Mouse (Mus musculus) layer of hippocampus, adult 18-20 months (tissue): Measurements from ENCODE around the gene Pam. TPM values are rescaled to one million over a fixed set of nuclear protein-coding genes. Genes with fewer than 3 reads are reported as not detected.
A peak's percentile ranks its signal among the peaks of the same experiment; 100 is the strongest.

ENCODE experiments used
- DNase-seq, 2 experiments: peaks; one replicate each; pipeline ENCODE4 v3.0.0; 2022; ENCODE audit warnings: low spot score in 2 of 2
- long read RNA-seq: library from polyadenylated mRNA; stranded (forward); transcript quantifications from one replicate; pipeline ENCODE4 v2.0.0, GENCODE M21; 2021
- total RNA-seq, 2 experiments: library from RNA; stranded (reverse); gene quantifications; 2 replicates each; pipeline ENCODE4 v1.2.3; 2021

Pam gene
- 100 to 1,000 TPM; 188 to 199 TPM for total RNA-seq
- long read RNA-seq, full-length matches to known transcripts = 31 of 136 reads
- long read RNA-seq, partial matches to known transcripts = 66 of 136 reads
- long read RNA-seq, other reads (novel, unspliced or antisense) = 39 of 136 reads

DNA sequence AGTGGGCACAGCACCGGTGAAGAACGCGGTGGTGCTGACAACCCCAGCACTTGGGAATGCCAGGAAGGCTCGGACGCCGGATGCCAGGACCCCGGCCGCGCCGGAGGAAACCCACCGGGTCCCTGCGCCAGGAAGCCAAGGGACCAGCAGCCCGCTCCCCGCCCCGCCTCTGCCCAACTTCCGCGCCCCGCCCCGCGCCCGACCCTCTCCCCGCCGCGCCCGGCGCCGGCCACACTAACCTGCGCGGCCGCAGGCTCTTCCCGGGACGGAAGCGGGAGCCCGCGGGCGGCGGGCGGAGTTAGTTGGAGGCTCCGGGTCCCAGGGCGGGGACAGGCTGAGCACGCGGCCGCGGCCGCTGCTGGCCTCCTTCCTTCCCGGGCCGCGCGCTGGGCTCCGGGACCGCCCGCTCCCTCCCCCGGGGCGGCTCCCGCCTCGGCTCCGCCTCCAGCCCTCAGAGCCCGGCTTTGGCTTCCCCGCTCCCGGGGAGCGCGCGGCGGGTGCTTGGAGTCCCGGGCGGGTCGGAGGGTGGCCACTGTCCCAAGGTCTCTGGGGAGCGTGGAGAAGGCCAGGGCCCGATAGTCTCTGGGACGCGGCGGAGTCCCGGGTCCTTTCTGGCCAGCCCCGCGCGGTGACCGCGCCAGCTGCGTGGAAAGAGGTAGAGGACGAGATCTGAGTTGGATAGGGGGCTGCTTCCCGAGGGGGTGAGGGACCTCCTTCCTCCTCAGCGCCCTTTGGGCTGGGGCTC lies at the start of gene Pam:
Gene Pam, minus strand, starts transcription at position 401 of the 745 bp plus-strand sequence.
- DNase-seq = peak; percentile 73 to 79

DNA sequence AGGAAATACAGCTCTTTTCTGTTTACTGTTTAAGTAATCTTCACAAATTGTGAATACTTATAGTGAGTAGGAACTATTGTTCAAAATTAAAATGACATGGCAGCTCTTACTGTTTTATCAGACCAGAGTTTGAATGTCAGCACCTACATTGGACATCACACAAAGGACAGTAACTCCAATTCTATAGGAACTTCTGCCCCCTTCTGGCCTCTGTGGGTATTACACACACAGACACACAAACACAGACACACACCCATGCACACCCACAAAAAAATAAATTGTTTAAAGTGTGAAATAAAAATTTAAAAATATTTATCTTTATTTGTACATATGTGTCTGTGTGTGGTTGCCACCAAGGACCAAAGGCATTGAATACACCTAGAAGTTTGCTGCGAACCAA lies 49.4 kb upstream of the Pam start:
- no peak for DNase-seq

- no peak for DNase-seq
Observed at GRCm38 (mm10) chr1:98131244-98131643, 35.8 kb upstream of the Pam start.

GRCm38 (mm10) chr1:98129561-98130347 lies 34.3 kb upstream of the Pam start:
- DNase-seq = no peak

DNA sequence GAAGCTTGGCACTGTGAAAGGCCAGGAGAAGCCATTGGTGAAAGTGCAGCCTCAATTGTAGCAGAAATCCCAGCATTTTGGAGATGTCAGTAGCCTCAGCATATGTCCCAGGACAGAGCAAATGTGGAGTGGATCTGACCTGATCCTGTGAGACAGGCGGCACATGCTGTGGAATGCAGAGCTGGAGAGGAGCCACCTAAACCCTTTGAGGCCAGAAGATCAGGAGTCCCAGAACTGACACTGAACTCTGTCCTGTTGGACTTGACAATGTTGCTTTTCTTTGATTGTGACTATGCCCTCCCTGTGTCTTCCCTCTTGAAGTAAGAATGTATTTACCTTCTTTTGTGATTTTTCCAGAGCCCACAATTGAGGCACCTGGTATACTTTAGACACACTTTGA lies 33.7 kb upstream of the Pam start:
- no peak for DNase-seq

DNA sequence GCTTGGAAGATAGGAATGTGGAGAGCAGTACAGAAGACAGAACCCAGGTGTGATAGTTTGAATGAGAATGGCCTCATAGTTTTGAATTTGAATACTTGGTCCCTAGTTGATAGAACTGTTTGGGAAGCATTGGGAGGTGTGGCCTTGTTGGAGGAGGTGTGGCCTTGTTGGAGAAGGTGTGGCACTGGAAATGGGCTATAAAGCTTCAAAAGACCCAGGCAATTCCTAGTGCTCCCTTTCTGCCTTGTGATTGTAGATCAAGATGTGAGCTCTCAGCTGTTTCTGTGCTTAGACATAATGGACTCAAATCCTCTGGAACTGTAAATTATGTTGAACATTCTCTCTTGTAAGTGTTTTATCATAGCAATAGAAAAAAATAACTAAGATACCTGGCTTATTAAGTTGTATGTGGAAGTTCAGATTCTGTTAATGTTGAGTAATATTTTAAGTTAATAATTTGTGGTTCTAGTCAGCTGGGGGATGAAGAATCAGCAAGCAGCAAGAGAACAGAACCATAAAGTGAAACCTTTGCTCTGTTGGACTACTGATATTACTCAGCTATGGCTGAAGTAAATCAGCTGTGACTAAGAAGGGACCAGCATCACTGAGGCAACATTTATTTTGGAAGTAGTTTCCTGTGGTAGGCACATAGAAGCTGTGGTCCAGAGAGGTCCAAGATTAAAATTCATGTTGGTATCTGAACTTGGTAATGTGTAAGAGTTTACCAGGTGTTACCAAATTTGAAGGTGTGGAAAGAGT lies 33.1 kb upstream of the Pam start:
- DNase-seq = no peak

- DNase-seq = no peak
Observed at GRCm38 (mm10) chr1:98126268-98126667, 30.8 kb upstream of the Pam start.

GRCm38 (mm10) chr1:98124727-98125126 lies 29.3 kb upstream of the Pam start:
- DNase-seq = no peak

DNA sequence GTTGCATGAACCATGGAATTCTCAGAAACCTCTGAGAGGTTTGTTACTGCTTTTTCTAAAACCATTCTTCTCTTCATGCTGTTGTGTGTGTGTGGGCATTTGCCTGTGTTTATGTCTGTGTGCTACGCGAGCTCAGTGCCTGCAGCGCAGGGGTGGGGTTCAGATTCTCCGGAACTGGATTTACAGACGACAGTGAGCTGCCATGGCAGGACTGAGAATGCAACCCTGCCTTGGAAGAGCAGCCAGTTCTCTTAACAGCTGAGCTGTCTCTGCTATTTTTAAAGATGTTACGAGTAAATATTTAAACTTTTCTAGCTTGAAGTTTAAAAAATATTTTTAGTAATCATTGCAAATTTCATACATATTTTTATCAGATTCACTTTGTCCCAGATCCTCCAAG lies 24.1 kb upstream of the Pam start:
- no peak for DNase-seq

DNA sequence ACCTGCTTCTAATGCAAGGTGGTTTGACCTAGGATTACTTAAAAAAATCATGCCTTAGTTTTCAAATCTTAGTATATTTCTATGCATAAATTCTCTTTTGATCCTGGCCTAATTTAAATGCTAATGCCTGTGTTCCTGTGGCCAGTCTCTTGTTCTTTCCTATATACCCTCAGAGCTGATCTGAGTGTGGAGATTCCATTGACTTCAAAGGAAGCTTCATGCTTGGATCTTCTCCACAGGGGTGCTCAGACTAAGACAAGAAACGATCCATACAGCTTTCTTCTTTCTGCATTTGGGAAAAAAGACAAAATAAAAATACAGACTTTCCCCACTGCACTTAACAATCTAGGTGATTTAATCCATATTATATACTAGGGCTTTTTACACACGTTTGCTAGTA lies 12.2 kb upstream of the Pam start:
- no peak for DNase-seq

GRCm38 (mm10) chr1:98099441-98099840 lies 4.0 kb upstream of the Pam start:
- DNase-seq = no peak

- DNase-seq = peak in 1 of 2 experiments; percentile 42
Observed at GRCm38 (mm10) chr1:98097957-98098729, 2.7 kb upstream of the Pam start.

DNA sequence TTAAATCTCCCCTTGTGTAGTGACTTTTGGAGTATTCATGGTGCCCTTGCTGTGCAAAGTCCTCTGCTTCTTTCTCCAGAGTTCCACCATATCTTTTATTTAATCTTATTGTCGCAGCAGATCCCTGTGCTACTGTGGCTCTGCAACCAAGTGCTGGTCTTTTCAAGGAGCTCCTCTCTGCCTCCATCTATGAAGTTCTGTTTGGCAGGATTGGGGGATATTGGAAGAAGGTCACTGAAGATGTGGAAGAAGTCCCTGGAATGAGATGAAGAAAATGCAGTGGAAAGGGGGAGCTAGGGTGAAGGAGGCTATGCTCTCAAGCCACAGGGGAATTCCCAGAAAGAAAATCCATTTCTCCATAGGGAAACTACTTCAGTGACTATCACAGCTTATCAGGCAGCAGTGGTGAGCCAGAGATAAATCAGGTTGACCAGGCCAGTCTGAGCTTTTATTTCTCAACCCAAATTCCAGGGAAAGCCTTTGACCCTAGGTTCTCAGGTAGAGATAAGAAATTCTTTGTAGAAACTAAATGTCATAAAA lies 1.0 kb upstream of the Pam start:
- DNase-seq = no peak

DNA sequence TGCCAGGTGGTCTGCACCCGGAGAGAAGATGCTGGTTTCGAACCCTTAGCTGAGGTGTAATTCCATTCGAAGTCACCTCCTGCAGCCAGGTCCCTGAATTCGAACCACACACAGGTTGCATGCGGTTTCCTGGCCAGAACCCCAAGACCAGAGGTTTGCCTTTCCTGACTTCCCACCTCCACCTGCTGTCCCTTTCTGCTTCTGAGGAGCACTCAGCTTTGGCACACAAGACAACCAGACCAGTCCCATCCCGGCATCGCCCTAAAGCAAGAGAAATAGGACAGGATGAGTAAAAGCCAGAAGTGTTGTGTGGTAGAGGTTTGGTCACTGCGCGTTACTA lies 515 bp upstream of the Pam start:
- no peak for DNase-seq

GRCm38 (mm10) chr1:98094811-98095245 lies 618 bp downstream of the Pam start:
- DNase-seq = peak in 1 of 2 experiments; percentile 65

DNA sequence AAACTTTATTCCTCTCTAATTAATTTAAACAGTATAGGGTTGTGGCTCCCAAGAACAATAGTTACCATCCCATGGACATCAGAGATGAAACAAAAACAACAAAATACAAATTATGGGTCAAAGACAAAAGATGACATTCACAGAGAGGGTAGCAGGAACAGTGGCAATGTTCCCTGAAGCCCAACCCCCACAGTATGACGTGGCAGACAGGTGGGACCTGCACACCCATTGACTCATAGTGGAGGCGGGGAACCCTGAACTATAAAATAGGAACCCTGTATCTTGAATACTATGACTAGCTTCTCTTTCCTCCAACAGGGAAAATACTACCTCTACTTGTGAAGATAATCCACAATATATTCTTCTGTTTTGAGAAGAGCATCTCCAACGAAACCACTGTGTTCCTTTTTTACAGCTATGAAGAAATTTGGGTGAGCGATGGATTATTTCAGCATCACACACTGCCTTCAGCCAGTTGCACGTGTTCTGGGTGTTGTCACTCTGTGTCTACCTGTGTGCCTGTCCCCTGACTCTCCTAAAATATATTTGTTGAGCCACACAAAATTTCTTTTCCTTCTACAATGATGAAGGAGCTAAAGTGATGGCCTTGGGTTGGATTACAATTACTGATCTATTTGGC lies 6.0 kb downstream of the Pam start:
- DNase-seq = no peak

GRCm38 (mm10) chr1:98086456-98086855 lies 9.0 kb downstream of the Pam start:
- no peak for DNase-seq

DNA sequence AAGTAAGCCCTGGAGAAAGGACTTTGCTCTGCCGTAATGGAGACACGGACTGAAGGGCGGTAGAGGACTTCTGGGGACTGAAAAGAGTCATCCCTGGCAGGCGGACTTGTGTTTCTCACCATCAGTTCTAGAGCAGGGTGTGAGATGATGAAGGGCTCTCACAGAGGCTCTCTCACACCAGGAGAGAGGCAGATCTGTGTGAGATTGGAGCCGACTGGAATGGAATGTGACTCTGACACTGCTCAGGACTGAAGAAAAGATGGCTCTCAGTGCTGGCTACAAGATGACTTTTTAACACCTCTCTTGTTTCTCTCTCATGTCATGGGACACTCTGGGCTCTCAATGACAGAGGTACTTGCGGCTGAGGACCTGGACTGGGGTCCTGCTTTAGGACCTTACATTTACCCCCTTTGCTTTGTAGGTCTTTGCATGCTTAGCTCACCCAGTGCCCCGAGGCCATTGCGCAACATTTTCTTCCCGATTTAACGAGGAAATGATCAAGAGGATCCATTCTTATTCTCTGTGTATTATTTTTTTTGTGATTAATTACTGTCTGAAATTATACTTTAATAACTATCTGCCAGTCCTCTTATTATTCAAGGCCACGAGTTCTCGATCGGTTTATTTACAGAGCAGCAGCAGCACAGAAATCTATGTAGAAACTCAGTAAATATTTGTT lies 10.7 kb downstream of the Pam start:
- no peak for DNase-seq

DNA sequence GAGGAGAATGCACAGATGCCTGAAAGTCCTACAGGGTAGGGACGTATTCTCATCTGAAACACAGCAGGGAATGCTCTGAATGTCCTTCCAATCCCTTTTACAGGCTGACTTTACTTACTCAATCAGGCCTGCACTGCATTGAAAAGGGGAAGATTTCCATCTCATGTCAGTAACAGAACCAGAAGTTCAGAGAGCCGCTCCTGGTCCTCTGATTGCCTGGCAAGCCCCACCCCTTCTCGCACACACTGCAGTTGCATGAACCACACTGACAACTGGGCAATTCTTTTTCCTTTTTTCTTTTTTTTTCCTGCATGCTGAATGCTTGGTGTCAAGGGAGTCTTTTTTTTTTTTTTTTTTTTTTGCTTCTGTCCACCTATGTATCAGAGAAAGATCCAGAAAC lies 11.9 kb downstream of the Pam start:
- DNase-seq = no peak

DNA sequence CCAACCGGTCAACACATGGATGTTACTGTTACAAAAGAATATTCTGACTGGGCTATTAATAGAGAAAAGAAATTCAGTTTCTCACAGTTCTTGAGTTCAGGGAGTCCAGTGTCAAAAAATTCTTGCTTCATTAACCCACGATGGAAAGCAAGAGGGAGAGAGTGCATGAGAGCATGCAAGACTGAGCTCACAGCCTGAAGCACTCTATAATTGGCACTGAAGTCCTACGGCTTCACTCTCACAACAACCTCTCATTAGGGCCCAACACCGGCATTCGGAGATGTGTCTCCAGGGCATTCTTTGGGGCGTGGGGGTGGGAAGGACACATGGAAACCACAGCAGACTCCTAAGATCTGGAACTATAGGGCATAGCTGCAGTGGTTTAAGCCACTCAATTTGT lies 12.5 kb downstream of the Pam start:
- DNase-seq = no peak
